Mouse (Mus musculus): ENCODE results near the gene Olfr105-ps. TPM values are rescaled to one million over a fixed set of nuclear protein-coding genes. Genes with fewer than 3 reads are reported as not detected.

The Olfr105-ps gene
- not detected in 2 replicates for total RNA-seq (2015; ENCODE audit: low replicate concordance)
- not detected in 2 replicates for total RNA-seq (2017; ENCODE audit: low replicate concordance)

DNA sequence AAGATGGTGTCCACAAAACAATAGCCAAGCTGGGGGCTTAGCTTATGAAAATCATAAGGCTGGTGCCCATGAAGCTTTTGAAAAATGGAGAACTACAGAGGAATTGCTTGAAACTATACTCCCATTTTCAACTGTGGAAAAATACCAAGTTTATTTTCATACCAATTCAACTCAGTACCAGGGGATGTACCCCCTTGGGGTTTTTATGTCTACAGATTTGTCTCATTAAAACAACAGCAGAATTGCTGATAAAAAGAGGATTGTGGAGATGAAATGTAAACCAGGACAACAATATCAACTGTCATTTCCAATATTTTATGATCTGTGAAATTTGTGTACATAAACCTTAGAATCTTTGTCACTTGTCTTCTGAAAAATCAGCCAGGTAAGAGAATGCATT lies at the start of gene Olfr105-ps:
Gene Olfr105-ps, plus strand, starts transcription at position 301 of the 400 bp plus-strand sequence.
- ATAC-seq (replicated peaks; ENCODE audit: low FRiP score, poor library complexity, severe bottlenecking): no peak

DNA sequence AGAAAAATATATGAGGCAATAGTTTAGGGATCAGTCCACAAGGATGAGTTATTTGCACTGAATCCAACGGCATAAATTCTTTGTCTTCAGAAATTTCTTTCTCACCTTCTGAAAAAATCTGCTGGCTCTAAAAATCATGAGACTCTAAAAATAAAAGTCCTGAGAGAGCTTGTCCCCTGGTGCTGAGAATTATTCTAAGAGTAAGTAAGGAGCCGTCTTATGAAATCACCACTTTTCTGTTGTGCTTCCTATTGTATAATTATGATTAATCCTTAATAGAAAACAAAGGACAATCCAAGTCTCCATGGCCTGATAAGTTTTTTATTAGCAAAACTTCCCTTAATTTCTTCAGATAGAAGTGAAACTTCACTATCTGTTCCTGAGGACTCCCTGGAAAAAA lies 39.2 kb upstream of the Olfr105-ps start, which contains the start of gene Olfr103:
Gene Olfr103, minus strand, starts transcription at position 101 of the 400 bp plus-strand sequence.
- no peak for ATAC-seq (replicated peaks; ENCODE audit: low FRiP score, poor library complexity, severe bottlenecking)

DNA sequence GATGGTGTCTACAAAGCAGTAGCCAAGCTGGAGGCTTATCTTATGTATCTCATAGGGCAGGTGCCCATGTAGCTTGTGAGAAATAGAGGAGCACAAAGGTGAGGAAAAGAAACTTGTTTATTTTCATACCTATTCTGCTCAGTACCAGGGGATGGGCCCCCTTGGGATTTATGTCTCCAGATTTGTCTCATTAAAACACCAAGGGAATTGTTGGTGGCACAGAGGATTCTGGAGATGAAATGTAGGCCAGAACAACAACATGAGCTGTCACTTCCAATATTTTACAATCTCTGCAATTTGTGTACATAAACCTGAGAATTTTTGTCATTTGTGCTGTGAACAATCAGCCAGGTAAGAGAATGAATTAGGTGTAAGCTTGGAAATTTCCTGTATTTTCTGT lies 19.6 kb upstream of the Olfr105-ps start, which contains the start of gene Olfr104-ps:
Gene Olfr104-ps, plus strand, starts transcription at position 301 of the 400 bp plus-strand sequence.
- no peak for ATAC-seq (replicated peaks; ENCODE audit: low FRiP score, poor library complexity, severe bottlenecking)

DNA sequence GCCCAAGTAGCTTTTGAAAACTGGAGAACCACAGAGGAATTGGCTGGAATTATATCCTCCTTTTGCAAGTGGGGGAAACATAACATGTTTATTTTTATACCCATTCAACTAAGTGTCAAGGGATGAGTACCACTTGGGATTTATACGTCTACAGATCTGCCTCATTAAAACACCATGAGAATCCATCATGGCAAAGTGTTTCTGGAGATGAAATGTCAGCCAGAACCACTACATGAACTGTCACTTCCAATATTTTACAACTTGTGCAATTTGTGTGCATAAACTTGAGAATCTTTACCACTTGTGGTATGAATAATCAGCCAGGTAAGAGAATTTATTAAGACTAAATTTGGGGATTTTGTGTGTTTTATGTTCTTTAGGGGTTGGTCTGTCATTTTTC lies 11.3 kb downstream of the Olfr105-ps start, which contains the start of gene Olfr106-ps:
Gene Olfr106-ps, plus strand, starts transcription at position 301 of the 400 bp plus-strand sequence.
- no peak for ATAC-seq (replicated peaks; ENCODE audit: low FRiP score, poor library complexity, severe bottlenecking)

DNA sequence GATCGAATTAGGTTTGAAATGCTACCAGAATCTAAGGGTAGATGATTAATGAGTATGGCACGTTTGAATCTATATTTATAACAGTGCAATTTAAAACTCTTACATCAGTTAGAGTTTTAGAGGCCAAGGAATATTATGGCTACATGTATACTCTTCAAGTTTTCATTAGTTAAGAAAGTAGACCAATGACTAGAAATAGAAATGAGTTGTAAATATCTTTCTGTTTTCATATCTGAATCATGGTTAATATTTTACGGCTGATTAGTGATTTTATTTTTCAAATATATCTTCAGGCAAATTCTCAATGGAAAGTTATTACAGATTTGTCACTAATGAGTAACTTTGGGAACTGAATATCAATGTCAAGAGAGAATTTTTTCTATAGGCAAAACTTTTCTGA lies 20.1 kb downstream of the Olfr105-ps start, which contains the start of gene Olfr107:
Gene Olfr107, plus strand, starts transcription at position 301 of the 400 bp plus-strand sequence.
- ATAC-seq (replicated peaks; ENCODE audit: low FRiP score, poor library complexity, severe bottlenecking): no peak

DNA sequence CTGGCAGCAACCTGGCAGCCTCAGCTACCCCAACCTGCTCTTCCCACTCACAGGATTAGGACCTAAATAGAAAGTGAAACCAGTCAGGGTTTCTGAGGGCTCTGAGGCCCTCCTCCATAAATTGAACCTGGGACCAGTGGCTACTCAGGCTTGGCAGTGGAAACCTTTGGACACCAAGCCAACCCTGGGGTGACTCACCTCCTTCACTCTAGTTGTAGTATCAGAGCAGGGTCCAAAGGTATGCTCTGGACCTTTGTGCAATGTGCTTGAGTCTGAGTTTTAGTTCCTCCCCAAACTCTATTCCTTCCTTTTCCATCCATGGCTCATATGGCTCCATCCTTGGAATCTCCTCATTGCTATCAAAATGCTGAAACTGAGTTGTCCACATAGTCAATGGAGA lies 34.5 kb downstream of the Olfr105-ps start:
- ATAC-seq (replicated peaks; ENCODE audit: low FRiP score, poor library complexity, severe bottlenecking): no peak

Other genes with a start within 250 kb of the Olfr105-ps start
- not detected in 2 replicates for gene Olfr93, start 217.5 kb upstream of the Olfr105-ps start, total RNA-seq (2015; ENCODE audit: low replicate concordance)
- gene Olfr93, start 217.5 kb upstream of the Olfr105-ps start, total RNA-seq (2017; ENCODE audit: low replicate concordance): not detected in 2 replicates
- 5.4 TPM in 1 of 2 replicates, not detected in the other for gene Ubd, start 185.1 kb upstream of the Olfr105-ps start, total RNA-seq (2015; ENCODE audit: low replicate concordance)
- 1.7 and 4.7 TPM in 2 replicates for gene Ubd, start 185.1 kb upstream of the Olfr105-ps start, total RNA-seq (2017; ENCODE audit: low replicate concordance)
- gene Olfr94, start 178.0 kb upstream of the Olfr105-ps start, total RNA-seq (2015; ENCODE audit: low replicate concordance): not detected in 2 replicates
- not detected in 2 replicates for gene Olfr94, start 178.0 kb upstream of the Olfr105-ps start, total RNA-seq (2017; ENCODE audit: low replicate concordance)
- not detected in 2 replicates for gene Olfr95, start 165.9 kb upstream of the Olfr105-ps start, total RNA-seq (2015; ENCODE audit: low replicate concordance)
- gene Olfr95, start 165.9 kb upstream of the Olfr105-ps start, total RNA-seq (2017; ENCODE audit: low replicate concordance): not detected in 2 replicates
- gene Olfr96, start 158.9 kb upstream of the Olfr105-ps start, total RNA-seq (2015; ENCODE audit: low replicate concordance): not detected in 2 replicates
- gene Olfr96, start 158.9 kb upstream of the Olfr105-ps start, total RNA-seq (2017; ENCODE audit: low replicate concordance): not detected in 2 replicates
- not detected in 2 replicates for gene Olfr97, start 141.7 kb upstream of the Olfr105-ps start, total RNA-seq (2015; ENCODE audit: low replicate concordance)
- not detected in 2 replicates for gene Olfr97, start 141.7 kb upstream of the Olfr105-ps start, total RNA-seq (2017; ENCODE audit: low replicate concordance)
- gene Olfr98, start 115.3 kb upstream of the Olfr105-ps start, total RNA-seq (2015; ENCODE audit: low replicate concordance): not detected in 2 replicates
- gene Olfr98, start 115.3 kb upstream of the Olfr105-ps start, total RNA-seq (2017; ENCODE audit: low replicate concordance): not detected in 2 replicates
- not detected in 2 replicates for gene H2-M3, start 108.8 kb upstream of the Olfr105-ps start, total RNA-seq (2015; ENCODE audit: low replicate concordance)
- 2.9 and 3.3 TPM in 2 replicates for gene H2-M3, start 108.8 kb upstream of the Olfr105-ps start, total RNA-seq (2017; ENCODE audit: low replicate concordance)
- gene Olfr99, start 95.6 kb upstream of the Olfr105-ps start, total RNA-seq (2015; ENCODE audit: low replicate concordance): not detected in 2 replicates
- 1.7 TPM in 1 of 2 replicates, not detected in the other for gene Olfr99, start 95.6 kb upstream of the Olfr105-ps start, total RNA-seq (2017; ENCODE audit: low replicate concordance)
- gene Olfr101, start 74.7 kb upstream of the Olfr105-ps start, total RNA-seq (2015; ENCODE audit: low replicate concordance): not detected in 2 replicates
- not detected in 2 replicates for gene Olfr101, start 74.7 kb upstream of the Olfr105-ps start, total RNA-seq (2017; ENCODE audit: low replicate concordance)
- not detected in 2 replicates for gene Olfr102, start 62.0 kb upstream of the Olfr105-ps start, total RNA-seq (2015; ENCODE audit: low replicate concordance)
- gene Olfr102, start 62.0 kb upstream of the Olfr105-ps start, total RNA-seq (2017; ENCODE audit: low replicate concordance): not detected in 2 replicates
- not detected in 2 replicates for gene Olfr103, start 39.3 kb upstream of the Olfr105-ps start, total RNA-seq (2015; ENCODE audit: low replicate concordance)
- not detected in 2 replicates for gene Olfr103, start 39.3 kb upstream of the Olfr105-ps start, total RNA-seq (2017; ENCODE audit: low replicate concordance)
- gene Olfr104-ps, start 19.5 kb upstream of the Olfr105-ps start, total RNA-seq (2015; ENCODE audit: low replicate concordance): not detected in 2 replicates
- gene Olfr104-ps, start 19.5 kb upstream of the Olfr105-ps start, total RNA-seq (2017; ENCODE audit: low replicate concordance): not detected in 2 replicates
- gene Olfr106-ps, start 11.4 kb downstream of the Olfr105-ps start, total RNA-seq (2015; ENCODE audit: low replicate concordance): not detected in 2 replicates
- gene Olfr106-ps, start 11.4 kb downstream of the Olfr105-ps start, total RNA-seq (2017; ENCODE audit: low replicate concordance): not detected in 2 replicates
- not detected in 2 replicates for gene Olfr107, start 20.2 kb downstream of the Olfr105-ps start, total RNA-seq (2015; ENCODE audit: low replicate concordance)
- gene Olfr107, start 20.2 kb downstream of the Olfr105-ps start, total RNA-seq (2017; ENCODE audit: low replicate concordance): 0.56 TPM in 1 of 2 replicates, not detected in the other
- not detected in 2 replicates for gene Olfr108, start 66.4 kb downstream of the Olfr105-ps start, total RNA-seq (2015; ENCODE audit: low replicate concordance)
- not detected in 2 replicates for gene Olfr108, start 66.4 kb downstream of the Olfr105-ps start, total RNA-seq (2017; ENCODE audit: low replicate concordance)
- gene Olfr109, start 79.9 kb downstream of the Olfr105-ps start, total RNA-seq (2015; ENCODE audit: low replicate concordance): not detected in 2 replicates
- not detected in 2 replicates for gene Olfr109, start 79.9 kb downstream of the Olfr105-ps start, total RNA-seq (2017; ENCODE audit: low replicate concordance)
- gene H2-M2, start 104.5 kb downstream of the Olfr105-ps start, total RNA-seq (2015; ENCODE audit: low replicate concordance): not detected in 2 replicates
- gene H2-M2, start 104.5 kb downstream of the Olfr105-ps start, total RNA-seq (2017; ENCODE audit: low replicate concordance): 0.34 TPM in 1 of 2 replicates, not detected in the other
- gene Olfr110, start 113.4 kb downstream of the Olfr105-ps start, total RNA-seq (2015; ENCODE audit: low replicate concordance): not detected in 2 replicates
- not detected in 2 replicates for gene Olfr110, start 113.4 kb downstream of the Olfr105-ps start, total RNA-seq (2017; ENCODE audit: low replicate concordance)
- gene Olfr111, start 129.0 kb downstream of the Olfr105-ps start, total RNA-seq (2015; ENCODE audit: low replicate concordance): not detected in 2 replicates
- gene Olfr111, start 129.0 kb downstream of the Olfr105-ps start, total RNA-seq (2017; ENCODE audit: low replicate concordance): not detected in 2 replicates
- gene Olfr112, start 190.4 kb downstream of the Olfr105-ps start, total RNA-seq (2015; ENCODE audit: low replicate concordance): not detected in 2 replicates
- gene Olfr112, start 190.4 kb downstream of the Olfr105-ps start, total RNA-seq (2017; ENCODE audit: low replicate concordance): 0.09 TPM in 1 of 2 replicates, not detected in the other
- gene Olfr113, start 198.6 kb downstream of the Olfr105-ps start, total RNA-seq (2015; ENCODE audit: low replicate concordance): not detected in 2 replicates
- gene Olfr113, start 198.6 kb downstream of the Olfr105-ps start, total RNA-seq (2017; ENCODE audit: low replicate concordance): not detected in 2 replicates
- not detected in 2 replicates for gene Olfr114, start 213.7 kb downstream of the Olfr105-ps start, total RNA-seq (2015; ENCODE audit: low replicate concordance)
- gene Olfr114, start 213.7 kb downstream of the Olfr105-ps start, total RNA-seq (2017; ENCODE audit: low replicate concordance): not detected in 2 replicates
- gene Olfr115, start 248.1 kb downstream of the Olfr105-ps start, total RNA-seq (2015; ENCODE audit: low replicate concordance): not detected in 2 replicates
- not detected in 2 replicates for gene Olfr115, start 248.1 kb downstream of the Olfr105-ps start, total RNA-seq (2017; ENCODE audit: low replicate concordance)
- not detected in 2 replicates for gene Olfr116, start 248.2 kb downstream of the Olfr105-ps start, total RNA-seq (2015; ENCODE audit: low replicate concordance)
- gene Olfr116, start 248.2 kb downstream of the Olfr105-ps start, total RNA-seq (2017; ENCODE audit: low replicate concordance): not detected in 2 replicates